Comparison of ENCODE assay signal across 11 mouse cellular contexts in genomic region chr4:40584940-40585571, GRCm38 (mm10).
DNase-seq lines count a peak whose midpoint lies in the region; ATAC-seq and TF ChIP-seq lines count a peak whose summit lies in the region.
"Had no signal": no experiment of that assay in that cellular context is flagged by ENCODE, and none has a peak within 500 bp of the region (broad histone marks: within the 10 kb centered on the region; RNA-seq: fewer than 3 reads in every experiment).

No protein-coding gene starts in this region.

- no peak overlapping the region for H3K4me2 ChIP-seq in intestine, embryonic 15.5 days (replicated peaks)
- H3K4me2 ChIP-seq in intestine, postnatal 0 days (replicated peaks; ENCODE audit: low read depth), result no peak overlapping the region
- H3K4me2 ChIP-seq: liver, embryonic 13.5 days had no signal

- no peak overlapping the region for H3K4me3 ChIP-seq in intestine, embryonic 15.5 days (replicated peaks)
- H3K4me3 ChIP-seq in intestine, postnatal 0 days (ENCODE audit: low read depth, low read length), result no peak overlapping the region
- no peak overlapping the region for H3K4me3 ChIP-seq in hindbrain, embryonic 10.5 days
- H3K4me3 ChIP-seq: erythroblast, embryonic 14.5 days; liver, embryonic 13.5 days had no signal

- H3K27me3 ChIP-seq in intestine, embryonic 15.5 days (replicated peaks), result no peaks in the 10 kb centered on the region
- H3K27me3 ChIP-seq in intestine, postnatal 0 days (replicated peaks; ENCODE audit: control insufficient read depth, insufficient read depth, low read length), result no peaks in the 10 kb centered on the region
- H3K27me3 ChIP-seq in hindbrain, embryonic 10.5 days (ENCODE audit: insufficient read depth, poor library complexity, severe bottlenecking), result no peaks in the 10 kb centered on the region
- H3K27me3 ChIP-seq: liver, embryonic 13.5 days had no signal

- H3K9me3 ChIP-seq in intestine, embryonic 15.5 days, result no peaks in the 10 kb centered on the region
- H3K9me3 ChIP-seq in intestine, postnatal 0 days (ENCODE audit: control insufficient read depth), result no peaks in the 10 kb centered on the region
- H3K9me3 ChIP-seq in hindbrain, embryonic 10.5 days, result no peaks in the 10 kb centered on the region
- H3K9me3 ChIP-seq: liver, embryonic 13.5 days had no signal

- TF ChIP-seq CTCF in intestine, postnatal 0 days (IDR thresholded peaks at IDR 0.05; ENCODE audit: low read depth), result no peak

- H3K4me1 ChIP-seq in intestine, embryonic 15.5 days (replicated peaks), result no peaks in the 10 kb centered on the region
- H3K4me1 ChIP-seq in intestine, postnatal 0 days (replicated peaks; ENCODE audit: control insufficient read depth, insufficient read depth, low read length), result no peaks in the 10 kb centered on the region
- no peaks in the 10 kb centered on the region for H3K4me1 ChIP-seq in hindbrain, embryonic 10.5 days (replicated peaks)
- H3K4me1 ChIP-seq: liver, embryonic 13.5 days had no signal

- no peak overlapping the region for H3K9ac ChIP-seq in intestine, embryonic 15.5 days
- no peak overlapping the region for H3K9ac ChIP-seq in intestine, postnatal 0 days (ENCODE audit: low read depth, low read length)
- H3K9ac ChIP-seq: liver, embryonic 13.5 days had no signal

- 74% methylated on average over 3 of the region's 3 CpGs for WGBS in intestine, embryonic 15.5 days
- WGBS in intestine, postnatal 0 days, result 63% methylated on average over 3 of the region's 3 CpGs
- 80% methylated on average over 3 of the region's 3 CpGs for WGBS in hindbrain, embryonic 10.5 days

- peak; percentile 63 for DNase-seq in brain, adult 2 months (ENCODE audit: low read depth, low spot score)
- DNase-seq in cerebellum, postnatal 36 days, result peak; percentile 31 to 34
- DNase-seq in kidney, postnatal 14 days, result peak; percentile 18
- DNase-seq in right cerebral cortex, postnatal 4 days, result peak; percentile 26
- no peak for DNase-seq in embryo, embryonic 11 days
- no peak for DNase-seq in hindbrain, embryonic 10.5 days (ENCODE audit: low spot score)
- DNase-seq: liver, embryonic 13.5 days had no signal

- ATAC-seq in intestine, embryonic 15.5 days, result peak; percentile 36; the same call in 1 of the 2 replicates
- no peak for ATAC-seq in intestine, postnatal 0 days
- ATAC-seq: Patski had no signal

- no peak overlapping the region for H3K27ac ChIP-seq in intestine, embryonic 15.5 days
- H3K27ac ChIP-seq in intestine, postnatal 0 days (ENCODE audit: low read depth, low read length), result no peak overlapping the region
- no peak overlapping the region for H3K27ac ChIP-seq in hindbrain, embryonic 10.5 days
- H3K27ac ChIP-seq: liver, embryonic 13.5 days had no signal

- H3K36me3 ChIP-seq in intestine, embryonic 15.5 days, result no peaks in the 10 kb centered on the region
- no peaks in the 10 kb centered on the region for H3K36me3 ChIP-seq in intestine, postnatal 0 days (ENCODE audit: control insufficient read depth, insufficient read depth)
- H3K36me3 ChIP-seq in hindbrain, embryonic 10.5 days, result no peaks in the 10 kb centered on the region
- H3K36me3 ChIP-seq: liver, embryonic 13.5 days had no signal

Comparison
In these comparisons a context has a peak if more than half of its experiments do, and no peak if none do; other contexts are left out.
1. DNase-seq: peak in brain, adult 2 months (single experiment), cerebellum, postnatal 36 days (2 of 2), kidney, postnatal 14 days (single experiment) and right cerebral cortex, postnatal 4 days (single experiment); none in embryo, embryonic 11 days (single experiment) and hindbrain, embryonic 10.5 days (single experiment).